Mouse (Mus musculus) T-helper 1 cell (primary cell): ENCODE measurements around the gene Usp3.

Experiments used
- in situ Hi-C: fragments of 300-600 bp; cut with MboI, MseI; formaldehyde crosslinking; loops from one replicate; pipeline ENCODE4 v1.15.1; 2025; ENCODE audit warnings: high pct_unique_total_duplicates

Usp3 gene

DNA sequence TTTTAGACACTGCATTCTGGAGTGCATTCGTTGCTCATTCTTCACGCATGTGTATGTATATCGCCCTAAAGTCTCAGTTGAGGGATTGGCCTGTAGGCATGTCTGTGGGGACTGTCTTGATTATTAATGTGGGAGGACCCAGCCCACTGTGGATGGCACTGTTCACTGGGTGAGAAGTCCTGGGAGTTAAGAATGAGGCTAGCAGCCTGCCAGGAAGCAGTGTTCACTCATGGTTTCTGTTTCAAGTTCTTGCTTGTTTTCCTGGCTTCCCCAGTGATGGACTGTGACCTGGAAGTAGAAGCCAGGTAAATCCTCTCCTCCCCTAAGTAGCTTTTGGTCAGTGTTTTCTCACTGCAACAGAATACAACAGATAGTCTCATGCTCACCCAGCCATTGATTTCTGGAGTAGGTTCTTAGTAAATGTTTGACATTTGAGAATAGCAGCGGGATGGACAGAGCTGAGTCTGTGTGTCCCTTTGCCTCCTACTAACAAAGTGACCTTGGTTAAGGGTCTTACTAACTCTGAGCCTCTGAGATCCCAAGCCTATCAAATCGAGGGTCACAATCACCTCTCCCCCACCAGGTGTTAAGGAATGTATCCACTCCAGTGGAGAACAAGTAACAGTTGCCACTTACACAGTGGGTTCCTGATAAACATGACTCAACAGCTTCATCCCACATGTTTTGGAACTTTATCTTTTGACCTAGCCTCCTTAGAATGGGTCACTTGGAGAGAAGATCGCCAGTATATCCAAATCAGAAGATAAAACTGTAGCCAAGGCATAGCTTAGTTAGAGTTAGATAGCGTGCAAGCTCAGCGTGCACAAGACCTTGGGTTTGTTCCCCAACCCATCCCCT, 11.6 kb upstream of the Usp3 start:
- in situ Hi-C loops: loop anchor here (5.0 kb wide), 1 partner anchor 32 kb away; no protein-coding TSS in a partner anchor

- in situ Hi-C loops: no loop called here
Measured at GRCm38 (mm10) chr9:66603907-66604306, 11.0 kb upstream of the Usp3 start.

DNA sequence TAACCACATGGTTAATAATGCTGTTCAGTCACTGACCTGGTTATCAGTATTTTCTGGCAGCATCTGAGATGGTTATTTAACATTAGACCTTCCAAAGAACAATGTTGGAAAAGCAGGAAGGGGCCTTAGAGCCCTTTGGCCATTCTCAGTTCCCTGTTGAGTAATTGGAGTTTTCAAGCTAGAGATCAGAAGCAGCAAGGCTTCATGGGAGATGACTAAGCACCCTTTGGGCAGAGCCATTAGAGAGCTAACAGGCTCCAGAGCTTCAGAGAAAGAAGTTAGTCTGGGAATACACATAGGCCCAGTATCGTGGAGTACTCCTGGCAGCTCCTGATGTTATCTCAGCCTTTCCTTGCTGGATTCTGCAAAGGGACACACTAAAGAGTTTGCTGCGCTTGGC, 8.1 kb upstream of the Usp3 start:
- in situ Hi-C loops: no loop called here

- in situ Hi-C loops: no loop called here
Measured at GRCm38 (mm10) chr9:66600551-66600950, 7.6 kb upstream of the Usp3 start.

GRCm38 (mm10) chr9:66599577-66599976, 6.6 kb upstream of the Usp3 start:
- in situ Hi-C loops: no loop called here

- in situ Hi-C loops: no loop called here
Measured at GRCm38 (mm10) chr9:66598636-66599035, 5.7 kb upstream of the Usp3 start.

GRCm38 (mm10) chr9:66597480-66598215, 4.7 kb upstream of the Usp3 start:
- in situ Hi-C loops: no loop called here

DNA sequence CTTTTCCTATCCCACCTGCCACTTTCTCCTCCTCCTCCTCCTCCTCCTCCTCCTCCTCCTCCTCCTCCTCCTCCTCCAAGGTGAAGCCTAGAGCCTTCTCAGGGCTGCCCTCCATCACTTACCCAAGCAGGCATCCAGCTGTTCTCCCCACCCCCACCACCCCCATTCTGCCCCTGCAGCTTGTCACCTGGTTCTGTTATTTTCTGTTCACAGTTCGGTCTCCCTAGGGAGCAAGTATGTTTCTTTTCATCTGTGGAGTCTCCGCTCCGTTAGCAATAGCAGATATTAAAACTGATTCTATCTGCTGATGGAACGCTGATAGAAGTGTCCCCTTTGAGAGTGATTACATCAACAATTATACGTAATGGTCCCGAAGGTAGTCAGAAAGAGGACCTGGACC, 4.1 kb upstream of the Usp3 start:
- in situ Hi-C loops: no loop called here

DNA sequence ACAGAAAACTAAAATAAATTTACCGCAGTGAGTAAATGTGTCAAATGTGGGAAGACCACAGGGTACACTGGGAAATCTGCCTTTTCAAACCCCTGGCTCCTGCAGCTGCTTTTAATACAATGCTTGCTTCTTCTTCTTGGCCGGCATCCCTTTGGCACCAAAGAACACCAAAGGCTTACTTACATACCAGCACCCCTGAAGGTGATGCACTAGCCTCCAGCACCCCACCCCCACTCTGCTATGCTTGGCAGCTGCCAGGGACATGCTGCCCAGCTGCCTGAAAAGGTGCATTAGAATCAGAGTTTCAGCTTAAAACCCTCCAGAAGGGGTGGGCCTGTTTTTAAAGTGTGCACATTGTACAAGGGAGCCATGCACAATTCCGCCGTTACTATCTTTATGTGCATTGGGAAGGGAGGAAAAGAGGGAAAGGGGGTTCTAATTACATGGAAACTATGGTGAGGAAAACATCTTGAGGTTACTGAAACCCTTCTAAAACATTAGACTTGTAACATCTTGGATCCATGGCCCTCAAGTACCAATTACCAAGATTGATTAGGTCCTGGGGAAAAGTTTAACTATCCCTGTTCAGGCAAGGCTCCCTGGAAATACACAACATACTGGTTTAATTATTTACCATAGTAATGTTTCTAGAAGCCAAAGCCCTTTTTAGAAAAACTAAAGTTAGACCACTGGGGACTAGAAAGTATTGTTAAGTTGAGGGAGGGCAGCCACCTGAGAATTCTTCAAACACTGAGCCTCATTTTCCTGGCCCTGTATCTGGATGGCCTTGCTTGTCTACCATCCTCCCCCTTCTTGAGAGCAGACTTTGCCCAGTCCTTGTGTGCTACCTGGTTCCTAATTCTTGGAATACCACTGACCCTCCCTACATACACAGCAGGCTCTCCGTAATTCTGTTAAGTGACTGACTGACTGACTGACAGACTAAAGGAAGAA, 3.1 kb upstream of the Usp3 start:
- in situ Hi-C loops: no loop called here

DNA sequence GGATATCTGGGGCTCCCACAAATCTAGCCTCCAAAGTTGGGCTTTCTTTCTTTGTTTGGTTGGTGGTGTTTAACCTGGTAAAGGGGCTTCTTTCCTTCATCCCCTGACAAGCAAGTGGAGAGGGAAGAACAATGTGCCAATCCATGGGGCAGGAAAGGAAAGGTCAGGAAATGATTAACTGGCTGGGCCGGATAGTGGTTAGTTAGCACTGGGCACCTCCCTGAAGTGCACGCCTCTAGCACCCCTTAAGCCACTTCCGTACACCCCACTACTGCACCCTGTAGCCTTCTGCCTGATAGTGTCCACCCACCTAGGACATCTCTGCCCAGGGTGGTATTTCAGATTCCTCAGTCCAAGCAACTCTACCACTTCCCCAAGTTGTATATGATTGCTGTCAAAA, 1.1 kb upstream of the Usp3 start:
- in situ Hi-C loops: no loop called here

DNA sequence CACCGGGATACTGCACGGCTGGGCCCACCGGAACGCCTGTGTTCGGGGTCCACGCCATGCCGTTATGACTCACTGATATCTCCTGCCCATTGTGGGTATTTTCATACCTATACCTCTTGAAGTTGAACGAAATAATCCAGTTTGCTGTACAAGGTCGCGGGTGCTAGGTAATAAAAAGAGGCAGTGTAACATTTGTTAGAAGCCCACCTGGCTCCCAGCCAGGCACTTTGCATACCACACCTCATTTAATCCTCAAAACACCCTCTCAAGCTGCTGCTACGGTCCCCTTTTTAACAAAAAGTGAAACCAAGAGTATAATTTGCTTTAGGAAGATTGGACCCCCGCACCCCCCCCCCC, 649 bp upstream of the Usp3 start:
- in situ Hi-C loops: no loop called here

GRCm38 (mm10) chr9:66591851-66592645, 894 bp downstream of the Usp3 start:
- in situ Hi-C loops: no loop called here

DNA sequence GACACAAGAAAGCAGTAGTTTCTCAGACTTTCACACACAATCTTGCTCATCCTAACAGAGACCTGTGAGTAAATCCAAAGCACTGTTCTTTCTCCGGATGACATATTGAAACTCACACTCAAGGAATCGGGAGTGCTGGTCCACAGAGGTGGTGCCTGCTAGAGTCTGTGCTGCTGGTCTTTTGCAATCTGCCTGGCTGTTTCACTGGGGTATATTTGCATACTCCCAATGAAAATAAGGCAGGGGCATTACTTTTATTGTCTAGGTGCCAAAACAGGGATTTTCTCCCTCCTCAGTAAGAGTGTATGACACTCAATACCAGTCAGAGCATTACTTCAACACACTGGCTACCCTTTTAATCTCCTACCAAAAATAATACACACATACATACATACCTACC, 2.9 kb downstream of the Usp3 start:
- in situ Hi-C loops: no loop called here

- in situ Hi-C loops: no loop called here
Measured at GRCm38 (mm10) chr9:66587016-66587415, 5.9 kb downstream of the Usp3 start.

- in situ Hi-C loops: no loop called here
Measured at GRCm38 (mm10) chr9:66586533-66586932, 6.4 kb downstream of the Usp3 start.

DNA sequence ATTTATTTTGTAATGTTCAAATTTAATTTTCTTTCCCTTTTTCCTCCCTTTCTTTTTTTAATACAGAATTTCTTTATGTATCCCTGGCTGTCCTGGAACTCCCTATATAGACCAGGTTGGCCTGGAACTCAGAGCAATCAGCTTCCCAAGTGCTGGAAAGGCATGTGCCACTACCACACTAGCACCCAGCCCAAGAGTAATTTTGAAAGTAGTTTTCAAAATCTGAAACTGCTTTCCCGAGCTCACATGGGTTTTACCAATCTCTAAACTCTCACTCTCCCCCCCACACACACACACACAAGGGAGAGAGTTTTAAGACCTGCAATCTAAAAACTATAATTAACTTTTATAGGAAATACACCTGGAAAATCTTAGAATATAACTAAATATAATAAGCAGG, 7.8 kb downstream of the Usp3 start:
- in situ Hi-C loops: no loop called here

- in situ Hi-C loops: no loop called here
Measured at GRCm38 (mm10) chr9:66584176-66584575, 8.8 kb downstream of the Usp3 start.

GRCm38 (mm10) chr9:66583244-66583643, 9.7 kb downstream of the Usp3 start:
- in situ Hi-C loops: no loop called here

DNA sequence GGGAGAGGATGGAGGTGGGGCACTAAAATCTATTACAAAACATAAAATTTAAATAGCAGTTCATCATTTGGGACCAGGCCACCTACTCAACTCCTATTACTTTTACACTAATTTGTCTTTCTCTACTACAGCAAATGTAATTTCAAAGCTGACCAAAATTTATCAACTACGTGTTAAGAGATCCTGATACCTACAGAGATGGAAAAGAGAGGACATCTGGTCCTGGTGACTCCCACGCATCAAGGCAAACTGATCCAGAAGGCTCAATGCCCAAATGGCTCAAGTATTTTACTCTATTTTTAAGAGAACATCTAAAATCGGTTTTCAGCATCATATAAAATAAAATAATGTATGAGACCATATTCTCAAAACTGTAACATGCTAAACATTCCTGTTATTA, 11.2 kb downstream of the Usp3 start:
- in situ Hi-C loops: no loop called here

DNA sequence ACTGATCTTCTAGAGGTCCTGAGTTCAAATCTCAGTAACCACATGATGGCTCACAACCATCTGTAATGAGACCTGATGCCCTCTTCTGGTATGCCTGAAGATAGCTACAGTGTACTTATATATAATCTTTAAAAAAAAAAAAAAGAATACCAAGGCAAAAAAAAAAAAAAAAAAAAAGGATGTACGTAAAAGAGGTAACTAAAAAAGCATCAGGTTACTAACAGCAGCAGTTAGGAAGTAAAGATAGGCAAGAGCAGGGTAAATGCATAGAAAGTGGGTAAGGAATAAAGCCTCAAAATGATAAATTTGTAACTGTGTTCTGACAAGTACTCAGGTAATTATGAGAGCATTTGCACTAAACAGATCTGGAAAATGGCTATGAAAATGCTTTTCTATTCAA, 12.2 kb downstream of the Usp3 start:
- in situ Hi-C loops: no loop called here

GRCm38 (mm10) chr9:66575878-66576238, 17.1 kb downstream of the Usp3 start:
- in situ Hi-C loops: no loop called here
